Mouse (Mus musculus) lung, embryonic 15.5 days (tissue): ENCODE measurements at regions not wholly inside any gene's neighbourhood (a gene's known extent, or its start where the extent isn't known, plus 50 kb on each side); places are given as distances from the start of the nearest gene placed in this dataset.
"Not testable (repeated sequence)": the region's sequence is repeated elsewhere in the genome, so short reads cannot be mapped to it uniquely, and the experiment has no call there.

Experiments
- ATAC-seq: fragments of 200-750 bp; cut with Nextera tagmentation; 2 replicates; pipeline ENCODE4 v1.8.0; 2017; ENCODE audit warnings: moderate number of reproducible peaks, borderline replicate concordance; ENCODE audit not compliant: low FRiP score, low TSS enrichment; ENCODE audit errors: extremely low read depth
- H3K27ac ChIP-seq: fragments of 300-500 bp; sonication (generic); 2 replicates; pipeline ENCODE4 v1.5.1; 2015; ENCODE audit warnings: moderate library complexity, mild to moderate bottlenecking, inconsistent platforms
- H3K27me3 ChIP-seq: fragments of 300-500 bp; sonication (generic); 2 replicates; pipeline ENCODE4 v1.6.1; 2015; ENCODE audit warnings: inconsistent platforms
- H3K36me3 ChIP-seq: fragments of 300-500 bp; sonication (generic); 2 replicates; pipeline ENCODE4 v1.6.1; 2015; ENCODE audit warnings: inconsistent platforms
- H3K4me1 ChIP-seq: fragments of 300-500 bp; sonication (generic); 2 replicates; pipeline ENCODE4 v1.6.1; 2015; ENCODE audit warnings: inconsistent platforms
- H3K4me2 ChIP-seq: fragments of 300-500 bp; sonication (generic); 2 replicates; pipeline ENCODE4 v1.6.1; 2015; ENCODE audit warnings: inconsistent platforms, mild to moderate bottlenecking, moderate library complexity
- H3K4me3 ChIP-seq: fragments of 300-500 bp; sonication (generic); 2 replicates; pipeline ENCODE4 v1.5.1; 2015; ENCODE audit warnings: mild to moderate bottlenecking, inconsistent platforms
- H3K9ac ChIP-seq: fragments of 300-500 bp; sonication (generic); 2 replicates; pipeline ENCODE4 v1.6.1; 2015; ENCODE audit warnings: inconsistent platforms
- H3K9me3 ChIP-seq: fragments of 300-500 bp; sonication (generic); 2 replicates; pipeline ENCODE4 v1.6.1; 2016; ENCODE audit warnings: inconsistent platforms
- WGBS: fragments of 180-500 bp; shearing (Covaris S2); methylation state at CpG from one replicate; pipeline ENCODE4 v1.1.7; 2015; 5-methylcytosine and 5-hydroxymethylcytosine counted together

- ATAC-seq, H3K27ac ChIP-seq, H3K4me2 ChIP-seq, H3K27me3 ChIP-seq, H3K9me3 ChIP-seq, H3K36me3 ChIP-seq, H3K9ac ChIP-seq, H3K4me3 ChIP-seq, H3K4me1 ChIP-seq: not testable (repeated sequence)
- 69% methylated on average over 3 of the region's 3 CpGs for WGBS
These were observed 139.7 kb downstream of the Tex13c3 start for GRCm38 (mm10) chrX:19341231-19342007.

DNA sequence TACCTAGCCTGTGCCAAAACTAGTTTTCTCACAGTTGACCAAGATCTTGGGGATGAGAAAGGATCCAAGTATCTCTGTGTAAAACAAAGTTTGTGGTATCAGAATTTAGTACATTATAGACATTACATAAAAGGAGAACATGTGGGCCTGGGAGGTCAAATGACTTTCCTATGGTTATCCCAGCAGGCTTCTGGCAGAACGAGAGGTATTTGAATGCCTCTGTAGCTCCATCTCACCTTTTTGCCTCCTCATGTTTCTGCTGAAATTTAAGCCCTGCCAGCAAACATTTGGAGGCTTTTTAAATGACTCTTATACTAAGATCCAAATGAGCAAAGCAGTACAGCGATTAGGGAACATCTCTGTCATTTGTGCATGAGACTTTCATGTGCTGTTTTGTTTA is 167.8 kb downstream of the Tex13c3 start:
- Histone ChIP-seq H3K4me2 (no peak overlapping the region), H3K27ac (no peak overlapping the region), H3K36me3 (no peaks in the 10 kb centered on the region), H3K4me1 (no peaks in the 10 kb centered on the region), H3K4me3 (no peak overlapping the region), H3K27me3 (no peaks in the 10 kb centered on the region), H3K9ac (no peak overlapping the region), H3K9me3 (no peaks in the 10 kb centered on the region)
- no peak for ATAC-seq
- WGBS, result 45% methylated on average over 2 of the region's 2 CpGs

- no peak overlapping the region for H3K27ac ChIP-seq
- no peak overlapping the region for H3K9ac ChIP-seq
- H3K4me1 ChIP-seq, result no peaks in the 10 kb centered on the region
- WGBS, result 72% methylated on average over 1 of the region's 1 CpGs
- no peak overlapping the region for H3K4me3 ChIP-seq
- no peak for ATAC-seq
- no peaks in the 10 kb centered on the region for H3K9me3 ChIP-seq
- no peaks in the 10 kb centered on the region for H3K36me3 ChIP-seq
- no peak overlapping the region for H3K4me2 ChIP-seq
- H3K27me3 ChIP-seq, result no peaks in the 10 kb centered on the region
These were observed 169.1 kb downstream of the Tex13c3 start for GRCm38 (mm10) chrX:19311809-19312559.

DNA sequence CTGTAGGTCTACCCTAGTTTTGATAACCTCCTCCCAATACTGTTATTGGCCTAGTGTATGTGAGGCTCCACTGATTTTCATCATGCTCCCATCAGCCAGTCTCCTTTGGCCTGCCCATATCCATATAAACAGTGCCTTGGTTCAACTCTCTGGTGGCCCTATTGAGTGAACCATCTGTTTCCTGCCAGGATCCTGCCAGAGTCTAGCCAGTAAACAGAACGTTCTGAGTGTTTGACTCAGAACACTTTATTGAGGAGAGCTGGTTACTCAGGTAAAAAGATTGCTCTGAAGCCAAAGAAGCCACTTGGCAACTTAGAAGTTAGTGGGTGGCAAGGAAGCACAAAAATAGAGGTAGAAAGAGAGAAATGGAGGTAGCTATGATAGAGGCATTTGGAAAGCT is 169.7 kb downstream of the Tex13c3 start:
- ATAC-seq, result no peak

DNA sequence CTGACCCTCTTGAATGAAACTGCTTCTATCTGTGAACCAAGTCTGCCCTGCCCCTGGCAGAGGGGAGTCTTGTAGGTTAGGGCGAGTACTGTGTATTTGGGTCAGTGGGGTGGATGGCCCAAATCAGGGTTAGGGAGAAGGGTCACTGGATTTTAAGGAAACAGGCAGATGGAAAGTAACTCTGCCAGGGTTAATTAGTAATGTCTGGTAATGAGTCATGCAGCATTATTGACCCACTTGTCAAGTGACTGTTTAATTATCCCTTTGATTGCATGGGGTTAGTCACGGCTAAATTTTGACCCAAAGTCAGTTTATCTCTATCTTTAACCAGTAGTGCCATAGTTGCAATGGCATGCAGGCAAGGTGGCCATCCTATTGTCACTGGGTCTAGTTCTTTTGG is 192.9 kb downstream of the Tex13c3 start:
- ATAC-seq, result no peak
- Histone ChIP-seq H3K36me3 (no peaks in the 10 kb centered on the region), H3K9me3 (no peaks in the 10 kb centered on the region), H3K9ac (no peak overlapping the region), H3K4me3 (no peak overlapping the region), H3K4me2 (no peak overlapping the region), H3K4me1 (no peaks in the 10 kb centered on the region), H3K27me3 (no peaks in the 10 kb centered on the region), H3K27ac (no peak overlapping the region)
- WGBS, result 90% methylated on average over 2 of the region's 2 CpGs

More for the DNA sequence above, 169.7 kb downstream of the Tex13c3 start:
- Histone ChIP-seq H3K4me3 (no peak overlapping the region), H3K9me3 (no peaks in the 10 kb centered on the region), H3K27ac (no peak overlapping the region), H3K4me2 (no peak overlapping the region), H3K9ac (no peak overlapping the region), H3K27me3 (no peaks in the 10 kb centered on the region), H3K36me3 (no peaks in the 10 kb centered on the region), H3K4me1 (no peaks in the 10 kb centered on the region)
- 29% methylated on average over 1 of the region's 1 CpGs for WGBS

GRCm38 (mm10) chrX:19286431-19286830 is 194.7 kb downstream of the Tex13c3 start:
- Histone ChIP-seq H3K4me1 (no peaks in the 10 kb centered on the region), H3K4me2 (no peak overlapping the region), H3K4me3 (no peak overlapping the region), H3K36me3 (no peaks in the 10 kb centered on the region), H3K9ac (no peak overlapping the region), H3K27ac (no peak overlapping the region), H3K27me3 (no peaks in the 10 kb centered on the region), H3K9me3 (no peaks in the 10 kb centered on the region)
- 77% methylated on average over 5 of the region's 5 CpGs for WGBS
- ATAC-seq, result no peak

GRCm38 (mm10) chrX:19285773-19286172 is 195.3 kb downstream of the Tex13c3 start:
- Histone ChIP-seq H3K4me3 (no peak overlapping the region), H3K36me3 (no peaks in the 10 kb centered on the region), H3K27me3 (no peaks in the 10 kb centered on the region), H3K4me2 (no peak overlapping the region), H3K4me1 (no peaks in the 10 kb centered on the region), H3K9ac (no peak overlapping the region), H3K27ac (no peak overlapping the region), H3K9me3 (no peaks in the 10 kb centered on the region)
- no peak for ATAC-seq
- 57% methylated on average over 4 of the region's 4 CpGs for WGBS

- Histone ChIP-seq H3K9me3 (no peaks in the 10 kb centered on the region), H3K27ac (no peak overlapping the region), H3K27me3 (no peaks in the 10 kb centered on the region), H3K4me3 (no peak overlapping the region), H3K4me2 (no peak overlapping the region), H3K9ac (no peak overlapping the region), H3K36me3 (no peaks in the 10 kb centered on the region), H3K4me1 (no peaks in the 10 kb centered on the region)
- no peak for ATAC-seq
- 22% methylated on average over 3 of the region's 3 CpGs for WGBS
These were observed 198.0 kb downstream of the Tex13c3 start for GRCm38 (mm10) chrX:19283078-19283477.

- H3K4me2 ChIP-seq, result no peak overlapping the region
- H3K27me3 ChIP-seq, result no peaks in the 10 kb centered on the region
- no peak overlapping the region for H3K27ac ChIP-seq
- H3K9me3 ChIP-seq, result no peaks in the 10 kb centered on the region
- H3K36me3 ChIP-seq, result no peaks in the 10 kb centered on the region
- H3K4me1 ChIP-seq, result no peaks in the 10 kb centered on the region
- no peak overlapping the region for H3K4me3 ChIP-seq
- ATAC-seq, result no peak
- no peak overlapping the region for H3K9ac ChIP-seq
These were observed 216.9 kb downstream of the Tex13c3 start for GRCm38 (mm10) chrX:19264237-19264636.

DNA sequence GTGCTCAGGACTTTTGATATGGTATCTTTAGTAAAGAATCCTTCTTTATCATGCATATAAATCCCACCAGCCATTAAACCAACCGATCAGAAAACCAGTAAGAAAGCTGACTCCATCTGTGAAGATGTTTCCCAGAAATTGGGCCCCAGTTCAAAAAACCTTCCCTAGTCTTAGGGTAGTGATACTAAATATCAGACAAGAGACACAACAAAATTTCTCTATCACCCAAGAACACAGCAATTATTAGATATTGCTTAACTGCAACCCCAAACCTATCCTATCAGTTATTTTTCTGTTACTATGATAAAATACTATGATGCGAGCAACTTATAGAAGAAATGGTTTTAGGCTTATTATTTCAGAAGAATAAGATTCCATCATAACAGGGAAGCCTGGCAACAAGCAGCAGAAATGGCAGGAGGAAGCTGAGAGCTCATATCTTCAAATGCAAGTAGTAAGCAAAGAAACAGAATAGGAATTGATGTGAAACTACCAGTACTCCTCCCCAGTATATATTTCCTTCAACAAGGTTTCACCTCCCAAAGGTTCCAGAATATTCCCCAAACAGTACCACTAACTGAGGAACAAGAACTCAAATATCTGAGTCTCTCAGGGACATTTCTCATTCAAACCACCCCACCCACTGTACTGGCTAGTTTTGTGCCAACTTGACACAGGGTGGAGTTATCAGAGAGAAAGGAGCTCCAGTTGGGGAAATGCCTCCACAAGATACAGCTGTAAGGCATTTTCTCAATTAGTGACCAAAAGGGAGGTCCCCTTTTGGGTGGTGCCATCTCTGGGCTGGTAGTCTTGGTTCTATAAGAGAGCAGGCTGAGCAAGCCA is 234.1 kb downstream of the Tex13c3 start:
- Histone ChIP-seq H3K4me3 (no peak overlapping the region), H3K4me2 (no peak overlapping the region), H3K9ac (no peak overlapping the region), H3K27me3 (no peaks in the 10 kb centered on the region), H3K9me3 (no peaks in the 10 kb centered on the region), H3K36me3 (no peaks in the 10 kb centered on the region), H3K4me1 (no peaks in the 10 kb centered on the region), H3K27ac (no peak overlapping the region)
- WGBS, result 81% methylated on average over 2 of the region's 2 CpGs
- no peak for ATAC-seq

DNA sequence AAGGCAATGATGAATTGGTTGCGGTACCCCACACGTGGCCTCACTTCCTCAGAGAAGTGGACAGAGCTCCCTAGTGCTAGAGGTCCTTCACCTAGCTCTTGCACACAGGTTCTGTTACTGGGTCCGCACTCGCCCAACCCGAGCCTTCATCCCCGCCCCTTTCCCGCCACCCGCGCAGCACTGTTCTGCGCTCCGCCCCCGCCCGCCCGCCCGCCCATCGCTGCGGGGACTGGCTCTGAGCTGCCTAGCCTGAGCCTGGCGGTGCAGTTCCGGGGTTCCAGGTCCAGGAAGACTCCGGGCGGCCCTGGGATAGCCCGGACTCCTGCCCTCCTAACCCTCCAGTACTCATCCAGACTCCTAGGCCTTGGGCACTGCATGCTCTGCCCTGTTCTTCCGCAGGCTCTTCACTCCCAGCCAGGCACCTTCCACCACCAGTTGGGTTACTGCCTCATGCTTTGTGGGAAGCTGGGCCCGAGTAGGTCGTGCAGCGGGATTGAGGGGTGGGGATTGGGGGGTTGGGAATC is 243.3 kb downstream of the Tex13c3 start:
- WGBS, result 10% methylated on average over 14 of the region's 26 CpGs
- Histone ChIP-seq H3K27ac (peak overlapping the region; percentile 29; the same call in 1 of the 2 replicates), H3K27me3 (no peaks in the 10 kb centered on the region), H3K36me3 (no peaks in the 10 kb centered on the region), H3K9ac (peak overlapping the region; percentile 36), H3K4me1 (no peaks in the 10 kb centered on the region), H3K9me3 (no peaks in the 10 kb centered on the region), H3K4me3 (peak overlapping the region; percentile 47), H3K4me2 (peak overlapping the region; percentile 77)
- peak; percentile 96 for ATAC-seq
